Mouse (Mus musculus): ENCODE data around the gene Atf5. TPM values are rescaled to one million over a fixed set of nuclear protein-coding genes. Genes with fewer than 3 reads are reported as not detected.

Gene Atf5
- polyA plus RNA-seq (2016; fragmentation: Nextera tagmentation; extraction: Ambion mirVana), result 6.9 and 7.1 TPM in 2 replicates

DNA sequence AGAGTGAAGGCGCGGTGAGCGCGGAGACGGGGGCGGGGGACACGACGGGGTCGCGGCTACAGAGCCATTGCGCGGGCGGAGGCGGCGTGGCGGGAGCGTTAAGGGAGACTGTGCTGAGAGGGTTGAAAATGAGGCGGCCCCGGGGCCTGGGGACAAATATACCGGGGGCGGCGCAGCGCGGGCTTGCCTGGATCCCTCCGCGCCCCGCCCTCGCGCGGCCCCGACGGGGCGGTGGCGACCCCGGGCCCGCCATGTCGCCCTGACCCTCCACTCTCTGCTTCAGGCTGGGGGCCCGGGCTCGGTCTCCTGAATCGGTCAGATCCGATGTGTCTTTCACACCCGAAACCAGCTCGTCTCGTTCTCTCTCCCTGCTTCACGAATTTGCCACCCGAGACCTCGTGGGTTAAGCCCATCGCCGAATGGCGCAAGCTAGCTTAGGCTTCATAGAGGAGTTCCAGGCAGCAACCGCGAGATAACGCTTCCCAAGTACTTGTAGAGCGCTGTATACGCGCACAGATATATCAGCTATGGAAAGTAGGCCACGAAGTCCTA, at the start of gene Atf5:
Gene Atf5 (minus strand): TSS at position 189 of the 552 bp plus-strand sequence.
- Histone ChIP-seq H3K36me3 (replicated peaks) (peaks cover 30% of the 10 kb centered on the region), H3K9ac (peak within 1 kb of the TSS; percentile 87), H3K27me3 (no peaks in the 10 kb centered on the region), H3K27ac (peak within 1 kb of the TSS; percentile 98), H3K4me1 (peaks cover 50% of the 10 kb centered on the region), H3K9me3 (no peaks in the 10 kb centered on the region), H3K4me2 (peak within 1 kb of the TSS; percentile 90), H3K4me3 (replicated peaks) (peak within 1 kb of the TSS; percentile 86)
- peak; percentile 44 for ATAC-seq (ENCODE audit: low FRiP score)
- under 1% methylated on average over 42 of the region's 57 CpGs for WGBS

DNA sequence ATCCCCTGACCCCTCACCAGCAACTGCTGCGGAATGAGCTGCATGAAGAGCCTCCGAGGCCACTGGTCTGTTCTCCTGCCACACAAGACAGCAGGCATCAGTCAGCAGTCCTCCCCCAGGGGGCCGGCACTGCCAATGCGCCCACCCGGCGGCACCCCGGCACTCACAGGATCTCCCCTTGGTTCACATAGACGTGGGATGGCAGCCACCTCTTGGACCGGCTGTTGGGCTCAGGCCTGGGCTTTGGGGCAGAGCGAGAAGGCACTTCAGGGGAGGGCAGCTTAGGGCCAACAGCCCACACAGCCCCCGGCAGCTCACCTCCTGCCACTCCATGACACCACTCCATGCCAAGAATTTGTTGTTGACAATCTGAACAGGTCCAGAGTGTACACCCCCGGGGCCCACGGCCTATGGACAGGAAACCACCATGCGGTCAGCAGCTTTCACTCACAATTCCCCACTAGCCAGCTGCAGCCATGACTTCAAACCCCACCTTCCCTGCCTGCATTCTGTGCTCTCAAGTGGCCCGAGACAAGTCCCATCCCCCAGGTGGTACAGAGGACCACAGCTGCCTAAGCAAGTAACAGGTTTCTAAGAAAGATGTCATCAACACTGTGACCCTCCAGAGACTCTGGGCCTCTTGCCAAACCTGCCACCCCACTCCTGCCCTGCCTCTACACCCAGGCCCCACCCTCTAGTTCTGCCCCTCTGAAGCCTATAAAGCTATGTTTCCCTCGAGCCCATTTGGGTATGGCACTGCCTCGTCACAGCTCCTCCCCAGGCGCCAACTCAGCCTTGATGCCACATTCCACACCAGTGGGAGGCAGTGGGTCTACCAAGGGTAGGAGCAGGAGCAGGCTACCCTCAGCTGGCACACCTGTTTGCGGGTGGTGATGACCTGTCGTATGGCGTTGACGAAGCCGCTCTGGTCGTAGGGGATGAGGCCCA, 48.4 kb upstream of the Atf5 start:
- Histone ChIP-seq H3K36me3 (replicated peaks) (peaks cover 60% of the 10 kb centered on the region), H3K4me1 (peaks cover 51% of the 10 kb centered on the region), H3K27me3 (no peaks in the 10 kb centered on the region), H3K4me3 (replicated peaks) (no peak overlapping the region; the same call in 1 of the 2 replicates), H3K27ac (no peak overlapping the region), H3K4me2 (no peak overlapping the region), H3K9me3 (no peaks in the 10 kb centered on the region), H3K9ac (no peak overlapping the region)
- 88% methylated on average over 24 of the region's 24 CpGs for WGBS
- ATAC-seq (ENCODE audit: low FRiP score), result no peak

DNA sequence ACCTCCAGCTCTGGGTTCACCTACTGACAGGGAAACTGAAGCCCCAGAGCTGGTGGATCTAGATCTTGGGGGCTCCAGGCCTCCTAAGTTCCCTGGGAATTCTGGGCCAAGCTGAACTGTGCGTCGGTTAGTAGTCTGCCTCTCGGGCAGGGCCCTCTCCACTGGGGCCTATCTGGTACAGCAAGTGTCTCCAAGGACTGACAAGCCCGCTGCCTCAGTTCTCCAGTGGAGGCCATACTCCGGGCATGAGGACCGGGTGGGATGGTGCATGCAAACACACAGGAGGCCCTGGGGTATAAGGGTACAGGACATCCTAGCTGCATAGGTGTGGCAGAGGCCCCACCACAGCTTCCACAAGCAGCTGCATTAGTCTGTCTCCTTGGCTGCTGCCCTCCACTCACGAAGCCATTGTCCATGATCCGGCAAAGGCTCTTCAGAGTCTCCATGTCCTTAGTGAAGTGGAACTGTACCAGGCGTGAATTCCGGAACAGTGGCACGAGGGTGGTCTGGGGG, 47.6 kb upstream of the Atf5 start:
- Histone ChIP-seq H3K4me3 (replicated peaks) (no peak overlapping the region), H3K4me2 (no peak overlapping the region), H3K4me1 (peaks cover 53% of the 10 kb centered on the region), H3K9ac (no peak overlapping the region), H3K27me3 (no peaks in the 10 kb centered on the region), H3K27ac (no peak overlapping the region), H3K36me3 (replicated peaks) (peaks cover 60% of the 10 kb centered on the region), H3K9me3 (no peaks in the 10 kb centered on the region)
- 87% methylated on average over 11 of the region's 11 CpGs for WGBS
- ATAC-seq (ENCODE audit: low FRiP score), result no peak

DNA sequence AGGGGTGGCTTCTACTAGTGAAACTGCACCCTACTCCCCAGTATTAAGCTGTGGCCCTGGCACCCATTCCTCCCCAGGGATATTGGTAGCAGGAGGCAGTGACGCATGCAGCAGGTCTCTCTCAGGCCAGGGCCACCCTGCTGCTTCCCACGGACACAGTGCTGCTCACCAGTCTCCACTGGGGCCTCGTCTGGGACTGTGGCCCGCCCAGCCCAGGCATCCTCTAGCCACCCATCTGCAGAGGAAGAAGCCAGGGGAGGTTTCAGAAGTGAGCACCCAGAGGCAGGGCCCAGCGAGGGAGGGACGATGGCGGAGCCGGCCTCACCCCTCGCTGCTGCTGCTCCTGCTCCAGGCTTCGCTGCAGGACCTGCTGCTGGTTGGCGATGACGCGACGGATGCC, 46.8 kb upstream of the Atf5 start:
- WGBS, result 88% methylated on average over 14 of the region's 14 CpGs
- Histone ChIP-seq H3K9me3 (no peaks in the 10 kb centered on the region), H3K36me3 (replicated peaks) (peaks cover 60% of the 10 kb centered on the region), H3K27me3 (no peaks in the 10 kb centered on the region), H3K4me2 (no peak overlapping the region), H3K4me1 (peaks cover 55% of the 10 kb centered on the region), H3K4me3 (replicated peaks) (no peak overlapping the region), H3K27ac (no peak overlapping the region), H3K9ac (no peak overlapping the region)
- no peak for ATAC-seq (ENCODE audit: low FRiP score)

DNA sequence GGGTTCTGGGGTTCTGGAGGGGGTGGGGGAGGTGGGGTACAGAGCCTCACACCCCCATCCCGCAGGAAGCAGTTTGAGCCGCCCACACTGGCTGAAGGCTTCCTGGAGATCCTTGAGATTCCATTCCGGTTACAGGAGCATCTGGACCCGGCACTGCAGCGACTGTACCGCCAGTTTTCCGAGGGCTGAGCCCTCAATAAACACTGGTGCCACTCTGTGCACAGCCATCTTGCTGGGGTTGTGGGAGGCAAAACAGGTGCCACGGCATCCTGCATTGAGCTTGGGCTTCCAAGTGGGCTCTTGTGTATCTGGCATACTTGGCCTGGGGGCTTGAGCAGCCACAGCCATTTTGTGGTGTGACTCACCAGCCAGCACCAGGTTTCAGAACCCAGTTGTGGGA, 46.0 kb upstream of the Atf5 start:
- Histone ChIP-seq H3K27me3 (no peaks in the 10 kb centered on the region), H3K27ac (no peak overlapping the region), H3K36me3 (replicated peaks) (peaks cover 60% of the 10 kb centered on the region), H3K4me2 (no peak overlapping the region), H3K9ac (no peak overlapping the region), H3K4me3 (replicated peaks) (no peak overlapping the region), H3K9me3 (no peaks in the 10 kb centered on the region), H3K4me1 (peaks cover 55% of the 10 kb centered on the region)
- no peak for ATAC-seq (ENCODE audit: low FRiP score)
- 88% methylated on average over 8 of the region's 8 CpGs for WGBS

GRCm38 (mm10) chr7:44861429-44861816, 45.0 kb upstream of the Atf5 start:
- peaks cover 51% of the 10 kb centered on the region for H3K36me3 ChIP-seq (replicated peaks)
- no peaks in the 10 kb centered on the region for H3K9me3 ChIP-seq
- H3K9ac ChIP-seq, result no peak overlapping the region
- H3K4me2 ChIP-seq, result no peak overlapping the region
- no peaks in the 10 kb centered on the region for H3K27me3 ChIP-seq
- no peak overlapping the region for H3K4me3 ChIP-seq (replicated peaks)
- 82% methylated on average over 14 of the region's 14 CpGs for WGBS
- peaks cover 48% of the 10 kb centered on the region for H3K4me1 ChIP-seq
- peak overlapping the region; percentile 48 for H3K27ac ChIP-seq
- ATAC-seq (ENCODE audit: low FRiP score), result no peak

DNA sequence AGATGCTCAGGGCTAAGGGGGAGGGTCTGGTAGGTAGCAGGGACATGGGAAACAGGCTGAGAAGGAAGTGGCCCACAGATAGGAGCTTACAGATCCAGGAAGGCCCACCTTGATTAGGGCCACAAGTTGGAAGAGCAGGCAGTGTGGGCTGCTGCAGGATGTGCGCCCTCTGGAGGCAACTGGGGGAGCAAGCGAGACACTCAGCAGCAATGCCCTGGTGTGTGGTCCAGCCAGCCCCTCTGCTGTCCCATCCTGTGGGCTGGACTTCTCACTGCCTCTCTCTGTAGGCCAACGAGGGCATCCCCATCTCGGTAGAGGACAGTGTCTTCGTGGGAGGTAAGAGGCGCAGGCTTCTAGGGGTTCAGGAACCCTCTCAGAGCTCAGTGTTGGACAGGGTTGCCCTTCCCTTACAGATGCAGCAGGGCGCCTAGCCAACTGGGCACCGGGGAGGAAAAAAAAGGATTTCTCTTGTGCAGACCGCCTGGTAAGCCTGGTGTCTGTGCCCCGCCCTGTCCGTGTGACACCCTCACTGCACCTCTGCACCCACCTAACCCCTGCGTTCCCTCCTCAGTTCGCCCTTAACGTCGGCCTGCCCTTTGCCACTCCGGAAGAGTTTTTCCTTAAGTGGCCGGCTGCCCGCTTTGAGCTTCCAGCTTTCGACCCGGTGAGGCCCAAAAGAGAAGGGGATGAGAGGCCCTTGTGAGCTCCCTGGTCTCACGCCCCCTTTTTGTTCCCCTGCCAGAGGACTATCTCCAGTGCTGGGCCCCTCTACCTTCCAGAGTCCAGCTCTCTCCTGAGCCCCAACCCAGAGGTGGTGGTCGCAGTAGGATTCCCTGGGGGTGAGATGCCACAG, 44.3 kb upstream of the Atf5 start:
- H3K4me2 ChIP-seq, result no peak overlapping the region
- 58% methylated on average over 22 of the region's 22 CpGs for WGBS
- no peak overlapping the region for H3K4me3 ChIP-seq (replicated peaks)
- H3K9ac ChIP-seq, result no peak overlapping the region
- peaks cover 47% of the 10 kb centered on the region for H3K4me1 ChIP-seq
- ATAC-seq (ENCODE audit: low FRiP score), result peak; percentile 45
- peak overlapping the region; percentile 48 for H3K27ac ChIP-seq
- H3K9me3 ChIP-seq, result no peaks in the 10 kb centered on the region
- peaks cover 46% of the 10 kb centered on the region for H3K36me3 ChIP-seq (replicated peaks)
- no peaks in the 10 kb centered on the region for H3K27me3 ChIP-seq

- Histone ChIP-seq H3K4me1 (peaks cover 49% of the 10 kb centered on the region), H3K27me3 (no peaks in the 10 kb centered on the region), H3K9ac (no peak overlapping the region), H3K4me3 (replicated peaks) (no peak overlapping the region), H3K36me3 (replicated peaks) (peaks cover 38% of the 10 kb centered on the region), H3K9me3 (no peaks in the 10 kb centered on the region), H3K4me2 (no peak overlapping the region), H3K27ac (no peak overlapping the region)
- 91% methylated on average over 11 of the region's 11 CpGs for WGBS
- ATAC-seq (ENCODE audit: low FRiP score), result no peak
Measured at GRCm38 (mm10) chr7:44859896-44860295, 43.4 kb upstream of the Atf5 start.

- H3K36me3 ChIP-seq (replicated peaks), result peaks cover 19% of the 10 kb centered on the region
- 26% methylated on average over 8 of the region's 8 CpGs for WGBS
- no peak overlapping the region for H3K27ac ChIP-seq
- H3K4me3 ChIP-seq (replicated peaks), result peak overlapping the region; percentile 73
- peak overlapping the region; percentile 84 for H3K9ac ChIP-seq
- no peaks in the 10 kb centered on the region for H3K27me3 ChIP-seq
- peaks cover 60% of the 10 kb centered on the region for H3K4me1 ChIP-seq
- peak overlapping the region; percentile 93 for H3K4me2 ChIP-seq
- ATAC-seq (ENCODE audit: low FRiP score), result no peak
- no peaks in the 10 kb centered on the region for H3K9me3 ChIP-seq
Measured at GRCm38 (mm10) chr7:44857905-44858304, 41.4 kb upstream of the Atf5 start.

DNA sequence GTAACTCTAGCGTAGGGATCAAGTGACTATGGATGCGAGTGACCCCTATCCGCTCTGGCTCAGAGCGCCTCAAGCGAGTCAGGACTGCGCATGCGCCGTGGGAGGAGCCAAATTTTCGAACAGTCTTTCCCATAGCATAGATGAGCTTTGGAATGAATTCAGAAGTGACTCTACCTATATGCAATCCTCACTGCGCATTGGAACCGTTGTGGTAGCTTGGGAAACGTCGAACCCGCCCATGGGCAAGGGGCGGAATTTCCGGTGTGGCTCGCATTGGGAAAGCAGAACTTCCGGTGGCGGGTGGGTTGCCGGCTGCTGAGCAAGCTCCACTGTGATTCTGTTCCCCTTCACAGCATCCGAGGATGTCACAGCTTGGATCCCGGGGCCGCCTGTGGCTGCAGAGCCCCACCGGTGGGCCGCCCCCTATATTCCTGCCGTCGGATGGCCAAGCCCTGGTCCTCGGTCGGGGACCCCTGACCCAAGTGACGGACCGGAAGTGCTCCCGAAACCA, 40.6 kb upstream of the Atf5 start, which contains the start of gene Pnkp:
Gene Pnkp (plus strand): TSS at position 98 of the 511 bp plus-strand sequence.
- H3K36me3 ChIP-seq (replicated peaks), result peaks cover 17% of the 10 kb centered on the region
- H3K27me3 ChIP-seq, result no peaks in the 10 kb centered on the region
- H3K4me1 ChIP-seq, result peaks cover 60% of the 10 kb centered on the region
- no peaks in the 10 kb centered on the region for H3K9me3 ChIP-seq
- ATAC-seq (ENCODE audit: low FRiP score), result peak; percentile 36
- peak within 1 kb of the TSS; percentile 93 for H3K4me2 ChIP-seq
- H3K27ac ChIP-seq, result peak within 1 kb of the TSS; percentile 93
- peak within 1 kb of the TSS; percentile 73 for H3K4me3 ChIP-seq (replicated peaks)
- H3K9ac ChIP-seq, result peak within 1 kb of the TSS; percentile 84
- under 1% methylated on average over 32 of the region's 32 CpGs for WGBS

- 71% methylated on average over 9 of the region's 9 CpGs for WGBS
- Histone ChIP-seq H3K27me3 (no peaks in the 10 kb centered on the region), H3K4me3 (replicated peaks) (peak overlapping the region; percentile 73), H3K9me3 (no peaks in the 10 kb centered on the region), H3K4me1 (peaks cover 60% of the 10 kb centered on the region), H3K36me3 (replicated peaks) (peaks cover 15% of the 10 kb centered on the region), H3K4me2 (peak overlapping the region; percentile 93), H3K9ac (0 out of 2 replicates have a peak overlapping the region, but pooled peaks have one; percentile 84), H3K27ac (peak overlapping the region; percentile 93)
- no peak for ATAC-seq (ENCODE audit: low FRiP score)
Measured at GRCm38 (mm10) chr7:44856265-44856916, 39.9 kb upstream of the Atf5 start.
